Mouse (Mus musculus): ENCODE measurements at regions not wholly inside any gene's neighbourhood (a gene's known extent, or its start where the extent isn't known, plus 50 kb on each side); places are given as distances from the start of the nearest gene placed in this dataset.
"Not testable (repeated sequence)": the region's sequence is repeated elsewhere in the genome, so short reads cannot be mapped to it uniquely, and the experiment has no call there.

DNA sequence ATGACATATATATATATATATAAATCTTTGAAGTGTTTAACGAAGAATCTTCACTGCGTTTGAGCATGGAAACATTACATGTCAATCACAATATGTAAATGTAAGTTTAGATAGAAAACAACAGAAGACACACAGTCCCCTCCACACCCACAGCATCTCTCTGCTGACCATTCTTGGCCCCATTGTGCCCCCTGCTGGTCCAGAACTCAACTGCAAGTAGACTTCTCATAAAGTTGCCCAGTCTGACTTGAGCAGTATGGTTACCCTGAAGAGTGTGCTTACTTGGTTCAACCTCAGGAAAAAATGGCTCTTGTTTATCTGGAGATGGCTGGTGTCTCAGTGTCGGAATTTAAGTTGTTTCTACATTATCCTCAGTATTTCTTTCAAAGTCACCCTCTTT lies 423.3 kb upstream of the Zfp386 start:
- no peaks in the 10 kb centered on the region for H3K4me1 ChIP-seq (replicated peaks; ENCODE audit: control insufficient read depth in 2 of 2, insufficient read depth in 2 of 2, low read length in 1 of 2)
- no peaks in the 10 kb centered on the region for H3K36me3 ChIP-seq (replicated peaks; ENCODE audit: control insufficient read depth, insufficient read depth, low read depth)
- no peak overlapping the region for H3K4me3 ChIP-seq (ENCODE audit: insufficient read depth in 1 of 2, low read depth in 2 of 2, low read length in 2 of 2)
- H3K9ac ChIP-seq (replicated peaks): no peak overlapping the region
- DNase-seq (ENCODE audit: low read depth in 3 of 3, low spot score in 3 of 3): no peak
- H3K9me3 ChIP-seq (ENCODE audit: control insufficient read depth, low read length): no peaks in the 10 kb centered on the region
- 63% methylated on average over 3 of the region's 3 CpGs for WGBS (ENCODE audit: insufficient replicate concordance)
- ATAC-seq (ENCODE audit: insufficient read depth): no peak
- H3K4me2 ChIP-seq (ENCODE audit: low read depth): no peak overlapping the region
- TF ChIP-seq EP300 (IDR thresholded peaks at IDR 0.05; ENCODE audit: low read depth) (no peak), CTCF (IDR thresholded peaks at IDR 0.05; ENCODE audit: low read depth) (peak; percentile 21; the same call in 1 of the 2 replicates)
- no peaks in the 10 kb centered on the region for H3K27me3 ChIP-seq (ENCODE audit: control insufficient read depth, insufficient read depth, low read length)
- no peak overlapping the region for H3K27ac ChIP-seq

DNA sequence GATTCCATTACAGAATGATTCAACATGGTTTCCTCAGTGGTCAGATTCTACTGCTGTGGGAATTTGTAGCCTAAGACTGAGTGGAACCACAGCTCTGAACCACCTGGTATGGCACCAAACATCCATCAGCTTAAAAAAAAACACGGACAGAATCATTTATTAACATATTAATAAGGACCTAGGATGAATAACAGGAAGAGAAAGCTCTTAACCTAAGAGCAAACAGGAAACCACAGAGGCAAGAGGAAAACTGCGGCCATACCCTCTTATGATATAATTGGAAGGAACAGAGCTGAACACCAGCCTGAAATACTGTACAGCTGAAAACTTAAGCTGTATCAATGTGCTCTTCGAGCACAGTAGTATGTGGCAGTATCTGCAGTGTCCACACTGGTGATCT lies 399.9 kb upstream of the Zfp386 start:
- no peak overlapping the region for H3K4me2 ChIP-seq (ENCODE audit: low read depth)
- no peaks in the 10 kb centered on the region for H3K4me1 ChIP-seq (replicated peaks; ENCODE audit: control insufficient read depth in 2 of 2, insufficient read depth in 2 of 2, low read length in 1 of 2)
- H3K4me3 ChIP-seq (ENCODE audit: insufficient read depth in 1 of 2, low read depth in 2 of 2, low read length in 2 of 2): no peak overlapping the region
- no peaks in the 10 kb centered on the region for H3K9me3 ChIP-seq (ENCODE audit: control insufficient read depth, low read length)
- no peak overlapping the region for H3K27ac ChIP-seq
- ATAC-seq (ENCODE audit: insufficient read depth) (no peak), DNase-seq (ENCODE audit: low read depth in 3 of 3, low spot score in 3 of 3) (no peak)
- H3K36me3 ChIP-seq (replicated peaks; ENCODE audit: control insufficient read depth, insufficient read depth, low read depth): no peaks in the 10 kb centered on the region
- H3K9ac ChIP-seq (replicated peaks): no peak overlapping the region
- TF ChIP-seq CTCF (IDR thresholded peaks at IDR 0.05; ENCODE audit: low read depth): no peak
- TF ChIP-seq EP300 (IDR thresholded peaks at IDR 0.05; ENCODE audit: low read depth): no peak
- WGBS (ENCODE audit: insufficient replicate concordance): 32% methylated on average over 3 of the region's 3 CpGs
- no peaks in the 10 kb centered on the region for H3K27me3 ChIP-seq (ENCODE audit: control insufficient read depth, insufficient read depth, low read length)

GRCm38 (mm10) chr12:115648161-115648560 lies 399.4 kb upstream of the Zfp386 start:
- not testable (repeated sequence) for H3K27me3 ChIP-seq (ENCODE audit: control insufficient read depth, insufficient read depth, low read length); H3K4me2 ChIP-seq (ENCODE audit: low read depth); H3K9ac ChIP-seq (replicated peaks); H3K9me3 ChIP-seq (ENCODE audit: control insufficient read depth, low read length); H3K4me3 ChIP-seq (ENCODE audit: insufficient read depth in 1 of 2, low read depth in 2 of 2, low read length in 2 of 2); H3K36me3 ChIP-seq (replicated peaks; ENCODE audit: control insufficient read depth, insufficient read depth, low read depth); ATAC-seq (ENCODE audit: insufficient read depth); DNase-seq (ENCODE audit: low read depth in 3 of 3, low spot score in 3 of 3); H3K4me1 ChIP-seq (replicated peaks; ENCODE audit: control insufficient read depth in 2 of 2, insufficient read depth in 2 of 2, low read length in 1 of 2); H3K27ac ChIP-seq
- 53% methylated on average over 2 of the region's 2 CpGs for WGBS (ENCODE audit: insufficient replicate concordance)

GRCm38 (mm10) chr12:115655781-115656180 lies 391.7 kb upstream of the Zfp386 start:
- TF ChIP-seq CTCF (IDR thresholded peaks at IDR 0.05; ENCODE audit: low read depth) (no peak), EP300 (IDR thresholded peaks at IDR 0.05; ENCODE audit: low read depth) (no peak)
- 62% methylated on average over 1 of the region's 1 CpGs for WGBS (ENCODE audit: insufficient replicate concordance)
- no peak overlapping the region for H3K4me3 ChIP-seq (ENCODE audit: insufficient read depth in 1 of 2, low read depth in 2 of 2, low read length in 2 of 2)

GRCm38 (mm10) chr12:115664081-115664480 lies 383.4 kb upstream of the Zfp386 start:
- H3K27me3 ChIP-seq (ENCODE audit: control insufficient read depth, insufficient read depth, low read length); H3K9ac ChIP-seq (replicated peaks); H3K27ac ChIP-seq; DNase-seq (ENCODE audit: low read depth in 3 of 3, low spot score in 3 of 3); H3K4me1 ChIP-seq (replicated peaks; ENCODE audit: control insufficient read depth in 2 of 2, insufficient read depth in 2 of 2, low read length in 1 of 2); H3K9me3 ChIP-seq (ENCODE audit: control insufficient read depth, low read length); ATAC-seq (ENCODE audit: insufficient read depth); H3K4me2 ChIP-seq (ENCODE audit: low read depth); H3K36me3 ChIP-seq (replicated peaks; ENCODE audit: control insufficient read depth, insufficient read depth, low read depth); H3K4me3 ChIP-seq (ENCODE audit: insufficient read depth in 1 of 2, low read depth in 2 of 2, low read length in 2 of 2): not testable (repeated sequence)

More at GRCm38 (mm10) chr12:115655781-115656180, 391.7 kb upstream of the Zfp386 start:
- Histone ChIP-seq H3K27me3 (ENCODE audit: control insufficient read depth, insufficient read depth, low read length) (no peaks in the 10 kb centered on the region), H3K36me3 (replicated peaks; ENCODE audit: control insufficient read depth, insufficient read depth, low read depth) (no peaks in the 10 kb centered on the region), H3K9me3 (ENCODE audit: control insufficient read depth, low read length) (no peaks in the 10 kb centered on the region), H3K4me1 (replicated peaks; ENCODE audit: control insufficient read depth in 2 of 2, insufficient read depth in 2 of 2, low read length in 1 of 2) (no peaks in the 10 kb centered on the region), H3K4me2 (ENCODE audit: low read depth) (no peak overlapping the region), H3K9ac (replicated peaks) (no peak overlapping the region), H3K27ac (no peak overlapping the region)
- ATAC-seq (ENCODE audit: insufficient read depth) (no peak), DNase-seq (ENCODE audit: low read depth in 3 of 3, low spot score in 3 of 3) (no peak)

DNA sequence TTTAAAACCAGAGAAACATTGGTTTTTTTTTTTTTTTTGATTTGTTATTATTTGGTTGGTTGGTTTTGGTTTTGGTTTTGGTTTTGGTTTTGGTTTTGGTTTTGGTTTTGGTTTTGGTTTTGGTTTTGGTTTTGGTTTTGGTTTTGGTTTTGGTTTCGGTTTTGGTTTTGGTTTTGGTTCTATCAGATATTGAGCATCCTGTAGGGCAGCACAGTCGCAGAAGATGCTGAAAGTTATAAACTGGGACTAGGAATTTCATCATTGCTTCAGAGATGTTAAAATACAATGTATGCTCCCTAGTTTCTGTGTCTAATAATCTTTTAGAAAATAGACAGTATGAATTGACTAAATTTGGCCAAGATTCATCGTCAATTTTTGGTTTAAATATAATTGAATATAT lies 375.8 kb upstream of the Zfp386 start:
- not testable (repeated sequence) for H3K27me3 ChIP-seq (ENCODE audit: control insufficient read depth, insufficient read depth, low read length); H3K36me3 ChIP-seq (replicated peaks; ENCODE audit: control insufficient read depth, insufficient read depth, low read depth); H3K27ac ChIP-seq; H3K9me3 ChIP-seq (ENCODE audit: control insufficient read depth, low read length); H3K9ac ChIP-seq (replicated peaks); H3K4me2 ChIP-seq (ENCODE audit: low read depth); ATAC-seq (ENCODE audit: insufficient read depth); DNase-seq (ENCODE audit: low read depth in 3 of 3, low spot score in 3 of 3); H3K4me3 ChIP-seq (ENCODE audit: insufficient read depth in 1 of 2, low read depth in 2 of 2, low read length in 2 of 2); H3K4me1 ChIP-seq (replicated peaks; ENCODE audit: control insufficient read depth in 2 of 2, insufficient read depth in 2 of 2, low read length in 1 of 2)
- WGBS (ENCODE audit: insufficient replicate concordance): 40% methylated on average over 3 of the region's 3 CpGs
